Mouse (Mus musculus): Measurements from ENCODE around the gene Tnfaip1.

DNA sequence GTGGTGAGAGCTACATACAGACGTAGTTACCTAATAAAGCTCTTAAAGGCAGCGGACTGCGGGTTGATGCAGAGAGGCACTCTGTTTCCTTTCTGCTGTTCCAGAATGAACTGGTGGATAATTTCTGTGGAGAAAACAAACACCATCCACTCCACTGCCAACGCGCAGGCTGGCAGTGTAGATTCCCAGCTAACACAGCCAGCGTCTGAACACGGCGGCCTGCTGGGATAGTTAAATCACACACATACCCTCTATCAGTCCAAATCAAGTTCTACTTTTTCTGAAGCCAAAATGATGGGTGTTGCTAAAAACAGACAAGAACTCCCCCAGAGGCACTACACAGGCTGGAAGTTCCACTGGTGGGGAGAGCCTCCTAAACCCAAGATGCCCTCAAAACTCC, 35.3 kb upstream of the Tnfaip1 start:
- no peak for TF ChIP-seq CTCF (IDR thresholded peaks at IDR 0.05; ENCODE audit: borderline replicate concordance, control insufficient read depth, extremely low read depth, insufficient read depth, low read length, poor library complexity)
- no peak for TF ChIP-seq POLR2A (IDR thresholded peaks at IDR 0.05; ENCODE audit: control insufficient read depth, extremely low read depth, insufficient read depth, low read length, poor library complexity)

Data from thymus, adult 2 months (tissue).